Comparison of ENCODE assay signal across 14 mouse cellular contexts in genomic region chr9:25773899-25774298, GRCm38 (mm10).
DNase-seq lines count a peak whose midpoint lies in the region; ATAC-seq and TF ChIP-seq lines count a peak whose summit lies in the region.
"Had no signal": no experiment of that assay in that cellular context is flagged by ENCODE, and none has a peak within 500 bp of the region (broad histone marks: within the 10 kb centered on the region; RNA-seq: fewer than 3 reads in every experiment).

No protein-coding gene starts in this region.

- H3K9ac ChIP-seq in stomach, embryonic 15.5 days: no peak overlapping the region
- H3K9ac ChIP-seq: heart, embryonic 15.5 days; liver, embryonic 12.5 days had no signal

- no peaks in the 10 kb centered on the region for H3K27me3 ChIP-seq in kidney, adult 2 months (replicated peaks; ENCODE audit: control insufficient read depth, insufficient read depth, low read length)
- no peaks in the 10 kb centered on the region for H3K27me3 ChIP-seq in stomach, embryonic 15.5 days (replicated peaks)
- H3K27me3 ChIP-seq: heart, embryonic 15.5 days; liver, embryonic 12.5 days had no signal

- no peak overlapping the region for H3K4me3 ChIP-seq in kidney, adult 2 months (ENCODE audit: insufficient read depth, low read depth, low read length)
- H3K4me3 ChIP-seq in stomach, embryonic 15.5 days (replicated peaks): no peak overlapping the region
- H3K4me3 ChIP-seq: forebrain, embryonic 10.5 days; heart, embryonic 15.5 days; liver, embryonic 12.5 days had no signal

- peak; percentile 63; the same call in 1 of the 2 replicates for ATAC-seq in stomach, embryonic 15.5 days (ENCODE audit: insufficient read depth, low FRiP score, low read depth)
- ATAC-seq: liver, embryonic 12.5 days had no signal

- H3K9me3 ChIP-seq in stomach, embryonic 15.5 days: no peaks in the 10 kb centered on the region
- H3K9me3 ChIP-seq: forebrain, embryonic 10.5 days; heart, embryonic 15.5 days; liver, embryonic 12.5 days had no signal

- TF ChIP-seq POLR2A in kidney, adult 2 months (IDR thresholded peaks at IDR 0.05; ENCODE audit: low read depth, low read length): no peak
- no peak for TF ChIP-seq POLR2A in brain, embryonic 14.5 days (IDR thresholded peaks at IDR 0.05; ENCODE audit: borderline replicate concordance, extremely low read depth, insufficient read depth, insufficient read length, poor library complexity, severe bottlenecking)

- no peak overlapping the region for H3K27ac ChIP-seq in kidney, adult 2 months (ENCODE audit: insufficient read depth, low read depth, low read length)
- no peak overlapping the region for H3K27ac ChIP-seq in stomach, embryonic 15.5 days
- H3K27ac ChIP-seq: forebrain, embryonic 10.5 days; heart, embryonic 15.5 days; liver, embryonic 12.5 days had no signal

- H3K4me2 ChIP-seq in stomach, embryonic 15.5 days: no peak overlapping the region
- H3K4me2 ChIP-seq: heart, embryonic 15.5 days; liver, embryonic 12.5 days; midbrain, embryonic 11.5 days had no signal

- DNase-seq in kidney, adult 2 months: peak; percentile 35
- DNase-seq in kidney, postnatal 25 days: no peak
- peak; percentile 5 for DNase-seq in lung, postnatal 25 days (ENCODE audit: low spot score)
- DNase-seq in lung, postnatal 14 days: no peak
- peak; percentile 82 for DNase-seq in brain, embryonic 14.5 days (ENCODE audit: low read depth)
- no peak for DNase-seq in embryo, embryonic 9.5 days (ENCODE audit: extremely low spot score)
- DNase-seq: adrenal gland, postnatal 36 days; cerebellum, adult 11-12 months; right cerebral cortex, postnatal 25 days had no signal

- H3K4me1 ChIP-seq in kidney, adult 2 months (ENCODE audit: control insufficient read depth, insufficient read depth, low read length): no peaks in the 10 kb centered on the region
- no peaks in the 10 kb centered on the region for H3K4me1 ChIP-seq in stomach, embryonic 15.5 days
- H3K4me1 ChIP-seq: forebrain, embryonic 10.5 days; heart, embryonic 15.5 days; liver, embryonic 12.5 days had no signal

- 18% methylated on average over 3 of the region's 3 CpGs for WGBS in kidney, adult 2 months
- WGBS in stomach, embryonic 15.5 days: 50% methylated on average over 3 of the region's 3 CpGs

- no peak for TF ChIP-seq CTCF in kidney, adult 2 months (conservative IDR thresholded peaks at IDR 0.05; ENCODE audit: insufficient read depth, insufficient read length, low read depth, low read length)
- no peak for TF ChIP-seq CTCF in brain, embryonic 14.5 days (IDR thresholded peaks at IDR 0.05; ENCODE audit: borderline replicate concordance, extremely low read depth, insufficient read depth, insufficient read length)

- no peaks in the 10 kb centered on the region for H3K36me3 ChIP-seq in kidney, adult 2 months (ENCODE audit: control insufficient read depth, insufficient read depth, low read length)
- H3K36me3 ChIP-seq in stomach, embryonic 15.5 days: no peaks in the 10 kb centered on the region
- H3K36me3 ChIP-seq: forebrain, embryonic 10.5 days; heart, embryonic 15.5 days; liver, embryonic 12.5 days had no signal

Comparison
In these comparisons a context has a peak if more than half of its experiments do, and no peak if none do; other contexts are left out.
1. DNase-seq: peak in kidney, adult 2 months (single experiment), lung, postnatal 25 days (single experiment) and brain, embryonic 14.5 days (single experiment); none in kidney, postnatal 25 days (0 of 2), lung, postnatal 14 days (single experiment) and embryo, embryonic 9.5 days (single experiment).